Mouse (Mus musculus) stomach, embryonic 16.5 days (tissue): ENCODE results near the gene Ubtd2. TPM values are rescaled to one million over a fixed set of nuclear protein-coding genes. Genes with fewer than 3 reads are reported as not detected.

ENCODE experiments used
- ATAC-seq: fragments of 200-750 bp; cut with Nextera tagmentation; 2 replicates; pipeline ENCODE4 v1.8.0; 2017; ENCODE audit warnings: moderate number of reproducible peaks, moderate TSS enrichment; ENCODE audit not compliant: insufficient read depth, low FRiP score
- H3K27ac ChIP-seq: fragments of 300-500 bp; sonication (generic); 2 replicates; pipeline ENCODE4 v1.5.1; 2014; ENCODE audit warnings: low read length
- H3K27me3 ChIP-seq: fragments of 300-500 bp; sonication (generic); 2 replicates; pipeline ENCODE4 v1.6.1; 2014; ENCODE audit warnings: low read length, control low read depth, mixed read lengths; ENCODE audit not compliant: control insufficient read depth, insufficient read depth
- H3K36me3 ChIP-seq: fragments of 300-500 bp; sonication (generic); 2 replicates; pipeline ENCODE4 v1.6.1; 2014; ENCODE audit warnings: low read length; ENCODE audit not compliant: control insufficient read depth, insufficient read depth
- H3K4me1 ChIP-seq: fragments of 300-500 bp; sonication (generic); 2 replicates; pipeline ENCODE4 v1.6.1; 2014; ENCODE audit warnings: low read length, control low read depth, mixed read lengths; ENCODE audit not compliant: control insufficient read depth, insufficient read depth
- H3K4me2 ChIP-seq: fragments of 300-500 bp; sonication (generic); 2 replicates; pipeline ENCODE4 v1.6.1; 2014; ENCODE audit warnings: low read depth, low read length, mixed read lengths
- H3K4me3 ChIP-seq: fragments of 300-500 bp; sonication (generic); replicated peaks from 2 replicates; pipeline ENCODE4 v1.5.1; 2014; ENCODE audit warnings: mild to moderate bottlenecking, low read length
- H3K9ac ChIP-seq: fragments of 300-500 bp; sonication (generic); 2 replicates; pipeline ENCODE4 v1.6.1; 2014; ENCODE audit warnings: low read length
- H3K9me3 ChIP-seq: fragments of 300-500 bp; sonication (generic); replicated peaks from 2 replicates; pipeline ENCODE4 v1.6.1; 2016; ENCODE audit warnings: low read length, control low read depth; ENCODE audit not compliant: control insufficient read depth
- WGBS: fragments of 180-500 bp; shearing (Covaris S2); extraction: QIAGEN DNeasy Blood & Tissue Kit; methylation state at CpG from one replicate; pipeline ENCODE4 v1.1.7; 2014; 5-methylcytosine and 5-hydroxymethylcytosine counted together
- polyA plus RNA-seq: library from polyadenylated mRNA; unstranded; fragments of >200 nt; fragmentation: Nextera tagmentation; extraction: Ambion mirVana; gene quantifications from 2 replicates; pipeline ENCODE4 v1.2.1, GENCODE M21; 2015

The Ubtd2 gene
- polyA plus RNA-seq, 1 experiment from 2014 or later: 40.3 TPM

- ATAC-seq: no peak
- Histone ChIP-seq H3K9ac (no peak overlapping the region), H3K4me3 (peak overlapping the region; percentile 77), H3K4me2 (peak overlapping the region; percentile 94), H3K27me3 (no peaks in the 10 kb centered on the region), H3K36me3 (no peaks in the 10 kb centered on the region), H3K9me3 (no peaks in the 10 kb centered on the region), H3K27ac (no peak overlapping the region), H3K4me1 (peaks cover 28% of the 10 kb centered on the region)
- WGBS: 65% methylated on average over 7 of the region's 7 CpGs
Measured at GRCm38 (mm10) chr11:32534453-32535075, 79.4 kb downstream of the Ubtd2 start.

DNA sequence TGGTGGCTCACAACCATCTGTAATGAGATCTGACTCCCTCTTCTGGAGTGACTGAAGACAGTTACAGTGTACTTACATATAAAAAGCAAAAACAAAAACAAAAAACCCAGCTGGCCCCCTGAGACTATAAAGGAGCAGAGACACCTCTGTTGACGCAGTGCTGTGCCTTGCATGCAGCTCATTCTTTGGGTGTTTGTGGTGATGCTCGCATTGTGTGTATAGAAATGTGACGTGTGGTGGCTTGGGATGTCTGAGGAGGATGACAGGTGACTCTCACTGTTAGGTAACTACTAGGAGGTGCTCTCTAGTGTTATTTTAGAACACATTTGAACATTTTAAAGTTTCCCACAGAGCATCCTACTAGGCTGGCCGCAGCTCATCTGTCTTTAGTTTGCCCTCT is 80.5 kb downstream of the Ubtd2 start:
- peaks cover 38% of the 10 kb centered on the region for H3K4me1 ChIP-seq

GRCm38 (mm10) chr11:32536954-32537353 is 81.8 kb downstream of the Ubtd2 start:
- Histone ChIP-seq H3K27me3 (no peaks in the 10 kb centered on the region), H3K9me3 (no peaks in the 10 kb centered on the region), H3K4me2 (no peak overlapping the region), H3K36me3 (no peaks in the 10 kb centered on the region), H3K4me1 (peaks cover 38% of the 10 kb centered on the region), H3K27ac (no peak overlapping the region), H3K4me3 (no peak overlapping the region), H3K9ac (no peak overlapping the region)
- 62% methylated on average over 7 of the region's 7 CpGs for WGBS
- ATAC-seq: no peak

More for the DNA sequence above, 80.5 kb downstream of the Ubtd2 start:
- no peaks in the 10 kb centered on the region for H3K9me3 ChIP-seq
- no peak for ATAC-seq
- H3K27ac ChIP-seq: no peak overlapping the region
- no peaks in the 10 kb centered on the region for H3K27me3 ChIP-seq
- no peak overlapping the region for H3K4me2 ChIP-seq
- H3K9ac ChIP-seq: no peak overlapping the region
- no peak overlapping the region for H3K4me3 ChIP-seq
- H3K36me3 ChIP-seq: no peaks in the 10 kb centered on the region
- WGBS: 91% methylated on average over 4 of the region's 4 CpGs

- Histone ChIP-seq H3K36me3 (no peaks in the 10 kb centered on the region), H3K27ac (peak overlapping the region; percentile 47), H3K4me3 (no peak overlapping the region), H3K27me3 (no peaks in the 10 kb centered on the region), H3K4me2 (no peak overlapping the region), H3K9ac (peak overlapping the region; percentile 9; the same call in 1 of the 2 replicates), H3K9me3 (no peaks in the 10 kb centered on the region), H3K4me1 (peaks cover 38% of the 10 kb centered on the region)
- ATAC-seq: no peak; the same call in 1 of the 2 replicates
- 66% methylated on average over 6 of the region's 6 CpGs for WGBS
Measured at GRCm38 (mm10) chr11:32538435-32538834, 83.3 kb downstream of the Ubtd2 start.

DNA sequence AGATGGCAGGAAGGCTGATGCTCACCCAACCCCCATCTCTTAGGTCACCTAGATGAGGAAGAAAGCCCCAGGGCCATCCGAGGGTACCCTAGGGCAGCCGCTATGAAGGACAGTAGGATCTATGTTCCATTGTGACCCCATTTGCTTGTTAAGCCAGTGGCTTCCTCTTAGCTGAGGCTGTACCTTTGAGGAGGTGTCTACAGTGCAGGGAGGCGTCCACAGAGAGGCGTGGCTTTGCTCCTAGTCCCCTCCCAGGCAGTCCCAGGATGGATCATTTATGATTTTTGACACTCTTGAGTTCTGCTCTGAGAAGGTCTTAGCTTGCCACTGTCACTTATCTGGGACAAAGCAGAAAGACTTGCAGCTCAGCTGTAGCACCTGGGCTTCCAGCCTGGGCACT is 83.7 kb downstream of the Ubtd2 start:
- Histone ChIP-seq H3K4me1 (peaks cover 34% of the 10 kb centered on the region), H3K4me3 (no peak overlapping the region), H3K9ac (no peak overlapping the region), H3K4me2 (no peak overlapping the region), H3K27me3 (no peaks in the 10 kb centered on the region), H3K9me3 (no peaks in the 10 kb centered on the region), H3K27ac (peak overlapping the region; percentile 47), H3K36me3 (no peaks in the 10 kb centered on the region)
- WGBS: 88% methylated on average over 4 of the region's 4 CpGs
- ATAC-seq: no peak

GRCm38 (mm10) chr11:32539717-32540116 is 84.5 kb downstream of the Ubtd2 start:
- Histone ChIP-seq H3K4me3 (no peak overlapping the region), H3K9ac (no peak overlapping the region), H3K36me3 (no peaks in the 10 kb centered on the region), H3K27me3 (no peaks in the 10 kb centered on the region), H3K4me1 (peaks cover 31% of the 10 kb centered on the region), H3K4me2 (no peak overlapping the region), H3K27ac (no peak overlapping the region), H3K9me3 (no peaks in the 10 kb centered on the region)
- ATAC-seq: no peak
- WGBS: 57% methylated on average over 7 of the region's 7 CpGs

GRCm38 (mm10) chr11:32540463-32540862 is 85.3 kb downstream of the Ubtd2 start:
- Histone ChIP-seq H3K4me2 (no peak overlapping the region), H3K4me3 (no peak overlapping the region), H3K9ac (no peak overlapping the region), H3K4me1 (peaks cover 31% of the 10 kb centered on the region), H3K36me3 (no peaks in the 10 kb centered on the region), H3K9me3 (no peaks in the 10 kb centered on the region), H3K27me3 (no peaks in the 10 kb centered on the region), H3K27ac (no peak overlapping the region)
- ATAC-seq: no peak
- 70% methylated on average over 6 of the region's 6 CpGs for WGBS

- peak overlapping the region; percentile 22 for H3K27ac ChIP-seq
- H3K27me3 ChIP-seq: no peaks in the 10 kb centered on the region
- no peaks in the 10 kb centered on the region for H3K36me3 ChIP-seq
- H3K9me3 ChIP-seq: no peaks in the 10 kb centered on the region
- no peak for ATAC-seq
- no peak overlapping the region for H3K9ac ChIP-seq
- peaks cover 31% of the 10 kb centered on the region for H3K4me1 ChIP-seq
- H3K4me3 ChIP-seq: no peak overlapping the region
- H3K4me2 ChIP-seq: no peak overlapping the region
- 85% methylated on average over 4 of the region's 4 CpGs for WGBS
Measured at GRCm38 (mm10) chr11:32542181-32542580, 87.0 kb downstream of the Ubtd2 start.

- ATAC-seq: peak; percentile 57; the same call in 1 of the 2 replicates
- no peak overlapping the region for H3K4me3 ChIP-seq
- no peaks in the 10 kb centered on the region for H3K9me3 ChIP-seq
- 53% methylated on average over 3 of the region's 3 CpGs for WGBS
- H3K4me2 ChIP-seq: no peak overlapping the region
- H3K9ac ChIP-seq: no peak overlapping the region
- H3K27me3 ChIP-seq: no peaks in the 10 kb centered on the region
- no peaks in the 10 kb centered on the region for H3K36me3 ChIP-seq
- H3K4me1 ChIP-seq: peaks cover 25% of the 10 kb centered on the region
- H3K27ac ChIP-seq: peak overlapping the region; percentile 13; the same call in 1 of the 2 replicates
Measured at GRCm38 (mm10) chr11:32542687-32543411, 87.7 kb downstream of the Ubtd2 start.
